Mouse (Mus musculus) midbrain, postnatal 0 days (tissue): ENCODE measurements around the gene Selenok. TPM values are rescaled to one million over a fixed set of nuclear protein-coding genes. Genes with fewer than 3 reads are reported as not detected.

Source experiments
- ATAC-seq: fragments of 200-750 bp; cut with Nextera tagmentation; 2 replicates; pipeline ENCODE4 v1.8.0; 2017; ENCODE audit warnings: moderate number of reproducible peaks, mild to moderate bottlenecking, moderate TSS enrichment, moderate library complexity; ENCODE audit not compliant: low FRiP score
- DNase-seq: peaks from one replicate; pipeline ENCODE4 v3.0.0-alpha.2; 2015; ENCODE audit warnings: low spot score
- H3K27ac ChIP-seq: fragments of 300-500 bp; sonication (generic); 2 replicates; pipeline ENCODE4 v1.5.1; 2014; ENCODE audit warnings: low read depth, mild to moderate bottlenecking, low read length, mixed read lengths
- H3K27me3 ChIP-seq: fragments of 300-500 bp; sonication (generic); 2 replicates; pipeline ENCODE4 v1.6.1; 2014; ENCODE audit warnings: low read length, control low read depth, mixed read lengths; ENCODE audit not compliant: insufficient read depth
- H3K36me3 ChIP-seq: fragments of 300-500 bp; sonication (generic); 2 replicates; pipeline ENCODE4 v1.6.1; 2014; ENCODE audit warnings: low read length, control low read depth, mixed read lengths; ENCODE audit not compliant: insufficient read depth
- H3K4me1 ChIP-seq: fragments of 300-500 bp; sonication (generic); 2 replicates; pipeline ENCODE4 v1.6.1; 2014; ENCODE audit warnings: mild to moderate bottlenecking, control low read depth, antibody characterized with exemption, low read length, mixed read lengths; ENCODE audit not compliant: insufficient read depth
- H3K4me2 ChIP-seq: fragments of 300-500 bp; sonication (generic); 2 replicates; pipeline ENCODE4 v1.6.1; 2014; ENCODE audit warnings: low read depth, mild to moderate bottlenecking, low read length, mixed read lengths; ENCODE audit not compliant: poor library complexity, severe bottlenecking
- H3K4me3 ChIP-seq: fragments of 300-500 bp; sonication (generic); 2 replicates; pipeline ENCODE4 v1.5.1; 2014; ENCODE audit warnings: low read depth, mild to moderate bottlenecking, low read length, moderate library complexity
- H3K9ac ChIP-seq: fragments of 300-500 bp; sonication (generic); replicated peaks from 2 replicates; pipeline ENCODE4 v1.6.1; 2014; ENCODE audit warnings: mild to moderate bottlenecking, low read length, moderate library complexity, mixed read lengths; ENCODE audit not compliant: poor library complexity, severe bottlenecking
- H3K9me3 ChIP-seq: fragments of 300-500 bp; sonication (generic); 2 replicates; pipeline ENCODE4 v1.6.1; 2016; ENCODE audit warnings: low read length, control low read depth
- CTCF ChIP-seq: IDR thresholded peaks from 2 replicates; pipeline ENCODE4 v1.5.1; 2016; ENCODE audit warnings: antibody characterized with exemption, mild to moderate bottlenecking
- whole genome bisulfite sequencing: fragments of 180-500 bp; shearing (Covaris S2); extraction: QIAGEN DNeasy Blood & Tissue Kit; methylation state at CpG from one replicate; pipeline ENCODE4 v1.1.7; 2014; 5-methylcytosine and 5-hydroxymethylcytosine counted together
- polyA plus RNA-seq: library from polyadenylated mRNA; unstranded; fragments of >200 nt; fragmentation: Nextera tagmentation; extraction: Ambion mirVana; gene quantifications from 2 replicates; pipeline ENCODE4 v1.2.1, GENCODE M21; 2015
- total RNA-seq: library from RNA; depleted of rRNA; stranded (reverse); fragments of >200 nt; gene quantifications from 2 replicates; pipeline ENCODE4 v1.2.3, GENCODE M21; 2014

The Selenok gene
- total and polyA plus RNA-seq, 2 experiments from 2014 or later: 82.8 to 420 TPM

DNA sequence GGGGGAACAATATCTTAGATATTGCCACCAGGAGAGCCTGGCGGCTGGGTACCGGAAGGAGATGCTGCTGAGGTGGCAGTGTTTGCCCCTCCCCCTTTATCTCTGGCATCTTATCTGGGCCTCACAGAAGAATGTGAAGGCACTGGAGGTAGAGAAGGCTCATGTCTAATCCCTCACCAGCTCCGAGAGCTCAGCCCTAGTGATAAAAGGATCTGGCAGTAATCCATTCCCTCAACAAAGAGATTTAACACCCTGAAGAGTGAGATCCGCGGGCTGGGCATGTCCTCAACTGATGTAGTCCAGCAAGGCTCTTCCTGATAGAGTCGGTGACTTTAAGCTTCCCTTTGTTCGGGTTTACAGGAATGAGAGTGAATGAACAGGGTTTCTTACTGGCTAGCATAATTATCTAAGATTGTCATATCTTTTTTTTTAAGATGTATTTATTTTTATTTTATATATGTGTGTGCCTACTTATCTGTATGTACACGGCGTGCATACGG is 27.7 kb upstream of the Selenok start:
- H3K4me3 ChIP-seq: no peak overlapping the region
- H3K9ac ChIP-seq: no peak overlapping the region
- ATAC-seq (no peak), DNase-seq (no peak)
- no peaks in the 10 kb centered on the region for H3K36me3 ChIP-seq
- WGBS: 8% methylated on average over 10 of the region's 10 CpGs
- no peaks in the 10 kb centered on the region for H3K27me3 ChIP-seq
- H3K4me2 ChIP-seq: peak overlapping the region; percentile 26; the same call in 1 of the 2 replicates
- 0 out of 2 replicates have a peak, but pooled peaks cover 3% of the 10 kb centered on the region for H3K4me1 ChIP-seq
- TF ChIP-seq CTCF: no peak
- no peaks in the 10 kb centered on the region for H3K9me3 ChIP-seq
- H3K27ac ChIP-seq: no peak overlapping the region

DNA sequence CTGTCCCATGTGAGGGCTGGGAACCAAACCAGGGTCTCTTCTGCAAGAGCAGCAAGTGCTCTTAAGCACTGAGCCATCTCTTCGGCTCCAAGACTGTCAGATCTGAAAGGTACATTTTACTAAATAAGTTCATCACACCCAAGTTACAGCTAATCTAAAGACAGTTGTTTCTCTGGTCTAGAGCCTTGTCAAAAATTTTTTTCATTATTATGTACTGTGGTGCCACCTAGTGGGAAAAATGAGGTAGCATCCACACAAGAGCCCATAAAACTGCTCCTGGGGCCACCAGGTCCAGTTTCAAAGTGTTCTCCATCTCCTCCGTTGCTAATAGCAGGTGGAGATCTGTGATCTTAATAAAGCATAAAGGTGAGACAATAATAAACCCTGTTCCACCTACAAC is 27.2 kb upstream of the Selenok start:
- WGBS: 5% methylated on average over 2 of the region's 2 CpGs
- H3K9me3 ChIP-seq: no peaks in the 10 kb centered on the region
- no peak overlapping the region for H3K4me3 ChIP-seq
- H3K9ac ChIP-seq: no peak overlapping the region
- H3K27me3 ChIP-seq: no peaks in the 10 kb centered on the region
- H3K4me2 ChIP-seq: no peak overlapping the region
- no peak overlapping the region for H3K27ac ChIP-seq
- no peak for ATAC-seq
- peak; percentile 80 for DNase-seq
- H3K4me1 ChIP-seq: 0 out of 2 replicates have a peak, but pooled peaks cover 3% of the 10 kb centered on the region
- TF ChIP-seq CTCF: peak; percentile 80
- no peaks in the 10 kb centered on the region for H3K36me3 ChIP-seq

DNA sequence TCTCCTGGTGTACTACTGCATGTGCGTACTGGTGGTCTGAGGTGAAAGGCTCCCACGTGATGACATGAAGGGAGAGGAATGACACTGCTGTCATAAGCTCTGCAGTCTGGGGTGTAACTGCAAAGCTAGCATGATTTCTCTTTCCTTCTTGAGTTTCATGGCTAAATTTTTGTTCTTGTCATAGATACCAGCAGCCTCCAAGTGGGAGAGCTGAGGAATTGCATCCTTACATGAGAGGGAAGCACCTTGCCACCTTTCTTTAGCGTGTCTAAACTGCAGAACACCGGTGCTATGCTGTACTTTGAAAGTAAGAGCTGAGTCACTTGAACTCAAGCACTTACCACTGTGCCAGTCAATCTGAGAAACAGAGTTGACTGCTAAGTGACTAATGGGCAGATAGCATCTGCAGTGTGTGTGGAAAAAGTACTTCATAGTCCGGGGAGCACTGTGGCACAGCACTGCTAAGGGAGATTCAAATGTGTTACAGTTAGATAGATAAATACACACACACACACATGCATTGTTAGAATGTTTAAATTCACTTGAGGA is 21.3 kb upstream of the Selenok start:
- no peak overlapping the region for H3K4me2 ChIP-seq
- H3K27ac ChIP-seq: no peak overlapping the region
- H3K4me3 ChIP-seq: no peak overlapping the region
- no peaks in the 10 kb centered on the region for H3K4me1 ChIP-seq
- no peaks in the 10 kb centered on the region for H3K27me3 ChIP-seq
- peaks cover 7% of the 10 kb centered on the region; the same call in 1 of the 2 replicates for H3K36me3 ChIP-seq
- ATAC-seq (no peak), DNase-seq (no peak)
- peak; percentile 57 for TF ChIP-seq CTCF
- H3K9ac ChIP-seq: no peak overlapping the region
- H3K9me3 ChIP-seq: no peaks in the 10 kb centered on the region
- WGBS: 78% methylated on average over 5 of the region's 5 CpGs

DNA sequence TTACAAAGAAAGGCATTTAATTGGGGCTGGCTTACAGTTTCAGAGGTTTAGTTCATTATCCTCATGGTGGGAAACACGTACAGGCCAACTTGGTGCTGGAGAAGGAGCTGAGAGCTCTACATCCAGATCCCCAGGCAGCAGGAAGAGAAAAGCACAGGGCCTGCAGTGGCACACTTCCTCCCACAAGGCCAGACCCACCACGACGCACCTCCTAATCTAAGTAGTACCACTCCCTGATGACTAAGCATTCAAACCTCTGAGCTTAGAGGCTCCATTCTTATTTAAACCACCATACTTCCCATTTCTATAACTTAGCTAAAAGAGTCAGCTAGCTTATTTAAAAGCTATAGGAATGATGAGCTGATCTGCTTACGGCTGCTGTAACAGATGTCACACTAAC is 17.3 kb upstream of the Selenok start:
- Histone ChIP-seq H3K27ac (no peak overlapping the region), H3K4me1 (no peaks in the 10 kb centered on the region), H3K36me3 (peaks cover 7% of the 10 kb centered on the region; the same call in 1 of the 2 replicates), H3K27me3 (no peaks in the 10 kb centered on the region), H3K9ac (no peak overlapping the region), H3K4me3 (no peak overlapping the region), H3K4me2 (no peak overlapping the region), H3K9me3 (no peaks in the 10 kb centered on the region)
- ATAC-seq (no peak), DNase-seq (no peak)
- 76% methylated on average over 4 of the region's 4 CpGs for WGBS
- TF ChIP-seq CTCF: no peak

DNA sequence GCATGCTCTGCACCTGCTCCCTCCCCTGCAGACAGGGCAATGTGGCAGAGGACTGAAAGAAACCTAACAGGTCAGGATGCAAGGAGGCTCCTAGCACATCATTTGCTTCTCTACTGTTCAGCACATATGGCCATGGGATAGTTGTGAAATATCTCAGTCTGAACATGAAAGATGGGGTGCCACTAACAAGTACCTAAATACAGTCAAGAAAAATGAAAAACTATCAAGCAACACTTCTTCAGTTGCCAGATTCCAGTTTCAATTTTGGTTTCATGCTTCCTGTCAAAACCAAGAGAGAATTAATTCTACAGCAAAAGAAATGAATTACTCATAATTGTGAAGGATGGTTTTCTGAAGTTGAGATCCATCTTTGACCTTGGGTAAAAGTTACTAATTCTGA is 10.7 kb upstream of the Selenok start:
- Histone ChIP-seq H3K36me3 (no peaks in the 10 kb centered on the region), H3K9ac (no peak overlapping the region), H3K9me3 (no peaks in the 10 kb centered on the region), H3K4me1 (no peaks in the 10 kb centered on the region), H3K27ac (no peak overlapping the region), H3K4me2 (no peak overlapping the region), H3K4me3 (no peak overlapping the region), H3K27me3 (no peaks in the 10 kb centered on the region)
- DNase-seq: no peak
- no peak for TF ChIP-seq CTCF
- no peak for ATAC-seq

DNA sequence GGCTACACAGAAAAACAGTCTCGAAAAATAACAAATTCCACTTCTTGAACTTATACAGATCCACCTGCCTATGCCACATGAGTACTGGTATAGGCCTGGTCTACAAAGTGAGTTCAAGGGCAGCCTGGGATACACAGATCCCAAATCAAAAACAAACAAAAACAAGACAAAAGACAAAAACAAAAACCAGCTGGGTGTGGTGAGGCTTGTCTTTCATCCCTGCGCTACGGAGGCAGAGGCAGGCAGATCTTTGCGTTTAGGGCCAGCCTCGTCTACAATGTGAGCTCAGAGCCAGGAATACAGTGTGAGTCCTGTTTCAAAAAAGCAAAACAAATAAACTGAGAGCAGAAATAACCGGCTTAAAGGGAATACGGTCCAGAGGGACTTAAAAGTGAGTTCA is 497 bp upstream of the Selenok start:
- ATAC-seq: peak; percentile 0; the same call in 1 of the 2 replicates
- no peak for DNase-seq
- Histone ChIP-seq H3K4me1 (peaks cover 7% of the 10 kb centered on the region), H3K4me3 (peak overlapping the region; percentile 52), H3K9me3 (no peaks in the 10 kb centered on the region), H3K4me2 (peak overlapping the region; percentile 57), H3K9ac (peak overlapping the region; percentile 51; the same call in 1 of the 2 replicates), H3K36me3 (peaks cover 14% of the 10 kb centered on the region), H3K27ac (peak overlapping the region; percentile 68), H3K27me3 (no peaks in the 10 kb centered on the region)
- WGBS: 64% methylated on average over 7 of the region's 7 CpGs
- no peak for TF ChIP-seq CTCF
